Mouse (Mus musculus) yolk sac, embryonic 10.5 days (tissue): ENCODE data around the gene Pcgf6.
"Not testable (repeated sequence)": the region's sequence is repeated elsewhere in the genome, so short reads cannot be mapped to it uniquely, and the experiment has no call there.

Experiments
- DNase-seq: peaks from one replicate; pipeline ENCODE4 v3.0.0-alpha.2; 2017; ENCODE audit warnings: low spot score

Pcgf6 gene

DNA sequence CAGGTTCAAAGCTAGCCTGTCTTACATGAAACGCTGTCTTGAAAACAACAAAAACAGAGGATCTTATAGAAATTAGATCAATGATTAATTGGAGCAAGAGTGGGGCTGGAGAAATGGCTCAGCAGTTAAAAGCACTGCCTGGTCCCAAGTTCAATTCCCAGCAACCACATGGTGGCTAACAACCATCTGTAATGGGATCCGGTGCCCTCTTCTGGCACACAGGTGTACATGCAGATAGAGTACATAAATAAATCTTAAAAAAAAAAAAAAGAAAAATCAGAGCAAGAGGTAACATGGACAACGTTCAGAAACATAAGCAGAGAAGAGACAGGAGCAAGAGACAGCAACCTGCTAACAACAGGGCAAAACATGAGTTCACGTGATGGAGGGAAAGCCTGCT is 24.2 kb downstream of the Pcgf6 start:
- no peak for DNase-seq

DNA sequence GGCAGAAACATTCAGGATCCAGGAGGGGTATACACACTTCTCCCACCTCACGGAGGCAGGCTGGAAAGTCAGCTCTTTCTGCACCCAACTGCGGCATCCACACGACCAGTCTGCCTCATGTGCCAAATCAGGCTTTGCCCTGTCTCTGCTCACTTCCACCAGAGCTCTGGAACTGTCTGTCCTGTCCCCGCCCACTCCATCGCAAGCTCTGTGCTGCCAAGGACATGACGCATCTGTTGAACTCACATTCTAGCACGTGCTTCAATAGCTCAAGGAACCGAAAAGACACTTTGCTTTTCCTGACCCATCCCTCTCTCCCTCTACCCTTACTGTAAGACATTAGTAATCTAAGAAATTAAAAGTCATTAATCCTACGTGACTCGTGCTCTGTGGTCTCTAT is 25.8 kb downstream of the Pcgf6 start:
- peak; percentile 23 for DNase-seq

DNA sequence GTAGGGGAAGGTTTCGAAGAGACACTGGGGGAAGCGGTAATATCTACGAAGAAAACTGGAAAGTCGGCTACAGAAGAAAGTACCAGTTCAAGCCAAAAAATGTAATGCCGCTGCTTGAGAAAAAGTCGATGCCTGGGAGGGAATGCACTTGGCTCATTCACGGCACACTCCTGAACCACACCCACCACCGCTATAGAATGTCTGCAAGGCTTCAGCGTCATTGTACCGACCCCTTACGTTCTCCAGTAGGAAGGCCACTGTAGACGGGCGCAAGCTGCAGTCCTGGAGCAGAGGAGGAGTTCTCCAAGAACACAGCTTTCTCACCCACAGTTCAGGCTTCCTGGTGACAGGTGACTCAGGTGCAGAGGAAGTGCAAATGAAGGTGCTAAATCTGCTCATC is 27.2 kb downstream of the Pcgf6 start:
- no peak for DNase-seq

DNA sequence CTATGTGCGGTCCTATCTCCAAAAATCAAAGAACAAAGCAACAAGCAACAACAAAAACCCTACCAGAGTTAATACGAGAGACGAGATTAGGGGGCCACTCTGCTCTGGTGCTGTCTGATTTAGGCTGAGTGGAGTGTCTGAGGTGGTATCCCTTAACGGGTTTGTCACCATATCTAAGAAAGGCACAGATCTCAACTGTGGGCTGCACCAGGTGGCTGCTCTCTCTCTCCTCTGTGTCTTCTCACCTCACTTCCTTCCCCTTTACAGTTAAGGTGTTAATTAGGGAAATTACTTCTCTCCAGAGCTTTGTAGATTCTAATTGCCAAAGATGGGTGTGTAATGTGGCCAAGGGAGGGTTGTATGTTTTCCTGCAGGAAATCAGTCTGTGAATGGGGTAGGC is 28.0 kb downstream of the Pcgf6 start:
- no peak for DNase-seq

DNA sequence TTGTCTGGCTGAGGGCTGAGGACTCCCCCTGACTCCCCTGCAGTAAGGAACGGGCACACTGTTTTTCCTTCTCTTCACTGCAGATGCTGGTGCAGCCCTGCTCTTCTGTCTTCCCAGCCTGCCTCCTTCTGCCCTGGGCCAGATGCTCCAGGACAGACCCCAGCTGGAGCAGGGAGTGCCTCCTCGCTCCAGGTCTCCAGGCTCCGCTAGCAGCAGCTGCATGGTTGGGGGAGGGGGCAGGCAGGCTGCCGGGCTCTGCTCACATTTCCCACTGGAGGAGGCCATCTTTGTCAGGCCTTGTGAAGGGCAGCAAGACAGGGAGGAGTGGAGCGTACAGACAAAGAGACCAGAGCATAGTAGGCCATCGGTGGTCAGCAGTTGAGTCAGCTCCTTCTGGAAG is 31.4 kb downstream of the Pcgf6 start:
- no peak for DNase-seq

DNA sequence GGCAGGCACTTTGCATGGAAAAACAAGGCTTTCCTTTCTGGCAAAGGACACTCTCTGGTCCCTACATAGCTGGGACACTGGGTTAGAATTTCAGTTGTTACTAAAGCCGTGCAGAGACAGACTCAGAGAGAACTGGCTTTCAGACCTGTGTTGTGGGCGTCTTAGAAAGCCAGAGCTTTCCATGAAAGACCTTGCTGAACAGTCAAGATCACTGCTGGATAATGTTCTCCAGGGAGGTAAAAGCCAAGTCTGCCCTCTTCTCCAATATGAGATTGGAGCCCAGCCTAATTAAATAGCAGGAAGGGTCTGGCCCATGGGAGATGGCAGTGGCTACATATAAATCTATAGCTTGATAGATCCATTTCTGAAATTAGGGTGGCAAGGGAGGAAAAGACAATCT is 32.4 kb downstream of the Pcgf6 start:
- no peak for DNase-seq

DNA sequence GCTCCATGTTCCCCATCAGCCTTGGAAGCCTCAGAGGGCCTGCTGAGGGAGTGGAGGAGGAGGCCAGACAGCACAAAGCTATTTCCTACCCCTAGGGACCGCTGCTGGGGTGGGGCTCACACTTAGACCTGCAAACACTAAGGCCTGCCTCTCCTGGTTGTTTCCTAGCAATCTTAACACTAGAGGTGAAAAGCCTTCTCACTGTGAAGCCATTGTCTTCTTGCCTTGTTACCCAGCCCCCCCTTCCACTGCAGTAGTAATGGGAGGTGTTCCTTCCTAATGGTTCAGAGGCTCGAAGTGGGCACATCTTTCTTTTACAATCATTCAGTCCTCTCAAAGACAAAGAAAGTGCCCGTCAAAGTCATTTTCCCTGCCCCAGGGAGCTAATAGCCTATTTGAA is 32.9 kb downstream of the Pcgf6 start:
- no peak for DNase-seq

DNA sequence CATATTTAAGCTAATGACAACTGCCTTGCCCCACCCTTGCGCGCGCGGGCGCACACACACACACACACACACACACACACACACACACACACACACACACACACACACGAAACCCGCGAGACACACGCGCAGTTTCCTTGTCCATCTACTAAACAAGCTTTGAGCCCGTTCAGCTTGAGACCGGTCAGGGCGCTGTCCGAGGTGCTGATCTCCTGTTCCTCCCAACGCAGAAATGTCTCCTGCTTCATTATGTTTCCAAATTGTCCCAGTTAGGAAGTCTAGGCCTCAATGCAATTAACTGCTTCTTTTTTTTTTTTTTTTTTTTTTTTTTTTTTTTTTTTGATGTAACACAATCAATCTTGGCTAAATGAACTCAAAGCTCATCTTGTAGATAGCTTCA is 34.2 kb downstream of the Pcgf6 start:
- DNase-seq: peak; percentile 61

DNA sequence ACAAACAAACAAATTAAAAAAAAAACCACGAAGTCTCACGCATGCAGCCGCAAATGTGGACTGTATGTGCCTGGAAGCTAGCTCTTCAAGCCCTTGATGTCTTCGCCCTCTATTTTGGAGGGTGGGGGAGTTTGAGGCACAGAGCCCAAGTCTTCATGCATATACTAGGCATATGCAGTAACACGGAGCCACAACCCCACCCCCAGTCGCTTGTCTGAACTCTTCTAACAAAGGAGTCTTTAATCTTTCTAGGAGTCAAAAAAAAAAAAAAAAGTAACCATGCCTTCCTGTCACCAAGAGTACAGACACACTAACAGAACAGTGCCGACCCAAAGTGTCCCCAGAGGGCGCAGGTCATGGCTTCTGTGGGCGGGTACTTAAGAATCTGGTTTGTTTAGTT is 34.7 kb downstream of the Pcgf6 start:
- DNase-seq: no peak

DNA sequence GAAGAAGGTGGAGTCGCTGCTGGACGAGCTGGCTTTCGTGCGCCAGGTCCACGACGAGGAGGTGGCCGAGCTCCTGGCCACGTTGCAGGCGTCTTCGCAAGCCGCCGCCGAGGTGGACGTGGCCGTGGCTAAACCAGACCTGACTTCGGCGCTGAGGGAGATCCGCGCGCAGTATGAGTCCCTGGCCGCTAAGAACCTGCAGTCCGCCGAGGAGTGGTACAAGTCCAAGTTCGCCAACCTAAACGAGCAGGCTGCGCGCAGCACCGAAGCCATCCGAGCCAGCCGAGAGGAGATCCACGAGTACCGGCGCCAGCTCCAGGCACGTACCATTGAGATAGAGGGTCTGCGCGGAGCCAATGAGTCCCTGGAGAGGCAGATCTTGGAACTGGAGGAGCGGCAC is 35.3 kb downstream of the Pcgf6 start:
- no peak for DNase-seq

DNA sequence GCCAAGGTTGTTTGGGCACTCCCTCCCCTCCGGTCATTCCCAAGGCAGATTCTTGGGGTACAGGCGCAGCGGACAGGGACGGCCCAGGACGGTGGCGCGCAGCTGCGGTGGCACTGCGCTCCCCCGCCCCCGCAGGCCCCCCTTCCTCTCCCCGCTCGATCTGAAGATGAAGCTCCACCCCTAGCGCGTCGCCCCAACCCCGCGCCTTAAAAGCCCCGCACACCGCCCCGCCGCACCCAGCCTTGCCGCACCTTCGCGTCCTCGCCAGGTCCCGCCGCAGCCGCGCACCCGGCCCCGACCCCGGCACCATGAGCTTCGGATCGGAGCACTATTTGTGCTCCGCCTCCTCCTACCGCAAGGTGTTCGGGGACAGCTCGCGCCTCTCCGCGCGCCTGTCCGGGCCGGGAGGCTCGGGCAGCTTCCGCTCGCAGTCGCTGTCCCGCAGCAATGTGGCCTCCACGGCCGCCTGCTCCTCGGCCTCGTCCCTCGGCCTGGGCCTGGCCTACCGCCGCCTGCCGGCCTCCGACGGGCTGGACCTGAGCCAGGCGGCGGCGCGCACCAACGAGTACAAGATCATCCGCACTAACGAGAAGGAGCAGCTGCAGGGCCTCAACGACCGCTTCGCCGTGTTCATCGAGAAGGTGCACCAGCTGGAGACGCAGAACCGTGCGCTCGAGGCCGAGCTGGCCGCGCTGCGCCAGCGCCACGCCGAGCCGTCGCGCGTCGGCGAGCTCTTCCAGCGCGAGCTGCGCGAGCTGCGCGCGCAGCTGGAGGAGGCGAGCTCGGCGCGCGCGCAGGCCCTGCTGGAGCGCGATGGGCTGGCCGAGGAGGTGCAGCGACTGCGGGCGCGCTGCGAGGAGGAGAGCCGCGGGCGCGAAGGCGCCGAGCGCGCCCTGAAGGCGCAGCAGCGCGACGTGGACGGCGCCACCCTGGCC is 36.0 kb downstream of the Pcgf6 start, which contains the start of the genes Ina and Nt5c2:
Gene Ina (plus strand): TSS at position 252 of the 935 bp plus-strand sequence.
Gene Nt5c2 (minus strand): TSS at position 707 of the 935 bp plus-strand sequence.
- peak; percentile 35 for DNase-seq

DNA sequence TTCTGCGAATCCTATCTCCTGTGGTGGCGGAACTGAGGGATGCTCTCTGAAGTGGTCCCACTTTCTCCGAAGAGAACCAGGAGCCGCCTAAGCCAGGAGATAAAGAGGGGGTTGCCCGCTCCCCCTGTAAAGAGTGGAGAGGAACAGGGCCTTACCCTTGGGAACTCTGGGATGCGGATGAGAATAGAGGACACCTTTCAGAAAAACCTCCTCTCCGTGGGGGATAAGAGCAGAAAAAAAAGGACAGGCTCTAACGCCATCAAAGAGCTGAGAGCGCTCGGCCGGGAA is 36.6 kb downstream of the Pcgf6 start:
- DNase-seq: no peak

DNA sequence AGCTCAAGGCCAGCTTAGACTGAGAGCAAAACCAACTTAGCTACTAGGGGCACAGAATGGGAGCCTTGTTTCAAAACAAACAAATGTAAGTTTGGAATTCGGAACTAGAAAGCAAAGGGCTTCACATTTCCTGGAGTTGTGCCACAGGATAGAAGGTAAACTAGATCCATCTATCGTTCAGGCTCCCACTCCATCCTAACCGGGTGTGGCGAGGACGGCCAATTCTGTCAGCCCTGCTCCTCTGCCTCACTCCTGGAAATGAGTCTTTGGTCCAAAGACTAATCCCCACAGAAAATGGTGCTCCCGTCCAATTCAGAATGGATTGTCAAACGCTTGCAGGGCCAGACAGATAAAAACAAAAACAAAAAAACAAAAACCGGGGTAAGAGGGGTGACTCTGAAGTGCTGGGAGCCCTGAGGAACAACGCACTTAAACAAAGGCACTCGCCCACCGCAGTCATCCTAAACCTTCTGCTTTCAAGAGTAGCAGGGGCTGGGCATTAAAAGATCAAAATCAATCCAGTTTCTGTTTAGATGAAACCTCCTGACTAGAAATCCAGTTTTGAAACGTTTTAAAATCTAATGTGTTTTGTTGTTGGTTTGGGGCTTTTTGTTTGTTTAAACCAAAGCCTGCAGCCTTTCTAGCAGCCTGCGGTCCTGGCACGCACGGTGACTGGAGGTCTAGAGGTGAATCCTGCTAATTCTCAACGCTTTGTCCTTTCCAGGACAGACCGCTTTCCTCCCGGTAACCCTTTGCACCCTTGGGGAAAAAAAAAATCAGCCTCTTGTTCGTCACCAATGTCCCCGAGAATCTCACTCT is 37.2 kb downstream of the Pcgf6 start:
- no peak for DNase-seq

DNA sequence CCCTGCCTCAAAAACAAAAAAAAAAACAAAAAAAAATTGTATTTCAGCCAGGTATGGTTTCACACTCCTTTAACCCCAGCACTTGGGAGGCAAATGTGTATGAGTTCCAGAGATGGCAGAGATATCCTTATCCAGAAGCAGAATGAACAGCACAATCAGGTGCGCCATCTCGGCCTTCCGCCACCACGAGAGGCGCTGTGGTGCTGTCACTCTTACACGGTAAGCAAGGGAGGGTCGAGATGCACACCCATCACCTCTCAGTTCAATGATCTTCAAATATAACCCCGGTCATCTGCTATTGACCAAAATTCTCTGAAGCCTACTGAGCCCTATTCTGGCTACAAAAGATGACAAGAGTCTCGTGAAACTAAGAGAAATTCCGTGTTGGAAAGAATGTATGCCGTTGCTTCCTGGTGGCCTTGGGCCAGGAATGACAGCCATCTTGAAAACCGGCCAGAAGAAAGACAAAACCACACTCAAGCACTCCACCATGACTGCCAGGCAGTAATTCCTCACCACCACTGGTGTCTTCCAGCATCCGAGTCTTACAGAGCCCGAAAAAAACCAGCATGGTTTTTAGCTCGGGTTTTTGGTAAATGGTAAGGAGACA is 38.1 kb downstream of the Pcgf6 start:
- no peak for DNase-seq

DNA sequence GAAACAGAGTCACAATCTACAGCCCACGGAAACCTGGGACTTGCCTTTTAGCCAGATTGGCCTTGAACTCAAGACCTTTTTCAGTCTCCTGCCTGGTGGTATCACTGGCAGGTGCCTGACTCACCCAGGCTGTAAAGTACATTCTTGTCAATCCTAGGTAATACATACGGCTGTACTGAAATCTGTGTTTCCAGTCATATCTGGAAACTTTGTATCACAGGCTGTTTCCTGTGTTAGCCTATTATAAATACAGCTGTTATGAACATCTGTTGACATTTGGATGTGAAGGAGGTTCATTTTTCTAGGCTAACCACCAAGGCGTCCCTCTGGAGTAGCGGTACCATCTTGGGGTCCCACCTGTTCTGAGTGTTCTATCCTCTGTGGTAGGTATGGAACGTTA is 40.8 kb downstream of the Pcgf6 start:
- DNase-seq: no peak

DNA sequence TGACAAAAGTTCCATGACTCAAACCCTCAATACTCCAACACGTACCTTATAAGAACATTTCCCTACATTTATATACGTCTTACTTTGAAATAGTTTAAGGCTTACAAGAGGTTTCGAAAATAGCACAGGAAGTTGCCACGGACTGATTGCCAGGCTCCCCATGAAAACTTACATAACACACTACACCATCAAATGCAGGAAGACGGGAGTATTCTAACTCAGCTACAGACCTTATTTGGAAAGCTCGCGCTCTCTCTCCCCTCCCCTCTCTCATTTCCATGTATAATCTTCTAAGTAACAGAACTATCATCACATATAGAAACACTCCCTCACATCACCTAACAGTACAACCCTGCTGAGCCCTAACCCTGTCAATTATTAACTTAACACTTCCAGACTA is 41.3 kb downstream of the Pcgf6 start:
- no peak for DNase-seq

DNA sequence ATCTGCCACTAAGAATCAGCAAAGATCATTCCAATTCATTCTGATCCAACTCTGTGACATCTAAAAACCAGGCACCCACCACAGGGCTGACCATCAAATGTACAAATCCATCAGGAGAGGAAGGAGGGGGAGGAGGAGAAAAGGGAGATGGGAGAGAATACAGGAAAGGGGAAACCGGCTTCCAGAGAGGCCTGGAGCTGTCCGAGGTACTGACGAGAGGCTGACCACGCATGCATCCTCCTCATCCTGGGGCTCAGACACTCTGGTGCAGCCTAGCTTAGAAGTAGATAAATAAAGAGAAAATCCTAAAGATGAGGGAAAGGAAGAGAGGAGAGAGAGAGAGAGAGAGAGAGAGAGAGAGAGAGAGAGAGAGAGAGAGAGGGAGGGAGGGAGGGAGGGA is 44.4 kb downstream of the Pcgf6 start:
- DNase-seq: no peak

DNA sequence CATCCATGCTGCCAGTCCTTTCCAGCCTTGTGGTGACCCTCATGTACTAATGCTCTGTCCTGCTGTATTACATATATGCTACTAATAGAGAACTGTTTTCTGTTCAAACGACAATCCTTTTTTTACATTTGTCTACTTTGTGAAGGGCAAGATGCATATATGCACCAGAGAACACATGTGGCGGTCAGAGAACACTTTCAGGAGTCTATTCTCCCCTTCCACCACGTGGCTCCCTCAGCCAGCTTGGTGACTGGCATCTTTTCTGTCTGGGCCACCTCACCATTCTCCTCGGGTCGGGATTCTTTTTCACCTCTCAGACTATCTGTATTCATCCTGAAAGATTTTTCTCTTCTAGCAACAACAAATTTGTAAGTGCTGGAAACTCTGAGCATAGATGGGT is 44.8 kb downstream of the Pcgf6 start:
- DNase-seq: no peak

DNA sequence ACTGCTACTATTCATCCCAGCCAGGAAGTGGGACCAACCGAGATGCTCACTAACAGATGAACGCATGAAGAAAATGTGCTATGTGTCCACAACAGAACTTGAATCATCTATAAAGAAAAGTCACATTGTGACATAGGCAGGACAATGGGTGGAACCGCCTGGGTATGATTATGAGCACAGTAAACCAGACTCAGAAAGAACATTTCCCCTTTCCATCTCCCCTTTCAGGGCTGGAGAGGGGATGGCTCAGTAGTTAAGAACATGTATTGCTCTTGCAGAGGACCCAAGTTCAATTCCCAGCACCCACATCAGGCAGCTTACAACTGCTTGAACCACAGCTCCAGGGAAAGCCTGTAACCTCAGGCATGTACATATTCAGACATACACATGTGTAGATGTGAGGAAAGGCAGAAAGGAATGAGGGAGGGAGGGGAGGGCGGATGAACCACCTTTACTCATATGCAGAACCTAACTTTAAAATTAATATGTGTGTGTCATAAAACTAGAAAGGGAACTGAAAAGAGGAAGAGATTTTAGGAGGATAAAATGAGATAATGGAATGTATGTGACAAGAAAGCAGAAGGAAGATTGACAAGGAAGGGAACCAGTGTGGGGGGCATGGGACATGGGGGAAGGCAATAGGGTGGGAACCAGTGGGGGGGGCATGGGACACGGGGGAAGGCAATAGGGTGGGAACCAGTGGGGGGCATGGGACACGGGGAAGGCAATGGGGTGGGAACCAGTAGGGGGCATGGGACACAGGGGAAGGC is 46.8 kb downstream of the Pcgf6 start:
- DNase-seq: no peak

DNA sequence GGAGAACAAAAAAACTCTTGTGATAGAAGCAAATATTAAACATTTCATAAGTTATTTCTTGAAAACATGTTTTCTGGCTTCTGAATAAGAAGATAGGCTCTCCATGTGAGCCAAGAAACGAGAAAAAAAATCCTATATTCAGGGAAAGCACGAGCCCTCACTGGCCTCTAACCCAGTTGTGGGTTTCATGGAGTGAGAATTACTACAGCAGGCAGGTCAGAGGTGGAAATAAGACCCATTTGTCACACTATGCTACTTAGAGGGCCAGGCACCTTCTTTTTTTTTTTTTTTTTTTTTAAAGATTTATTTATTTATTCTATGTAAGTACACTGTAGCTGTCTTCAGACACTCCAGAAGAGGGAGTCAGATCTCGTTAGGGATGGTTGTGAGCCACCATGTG is 50.3 kb downstream of the Pcgf6 start:
- DNase-seq: not testable (repeated sequence)

DNA sequence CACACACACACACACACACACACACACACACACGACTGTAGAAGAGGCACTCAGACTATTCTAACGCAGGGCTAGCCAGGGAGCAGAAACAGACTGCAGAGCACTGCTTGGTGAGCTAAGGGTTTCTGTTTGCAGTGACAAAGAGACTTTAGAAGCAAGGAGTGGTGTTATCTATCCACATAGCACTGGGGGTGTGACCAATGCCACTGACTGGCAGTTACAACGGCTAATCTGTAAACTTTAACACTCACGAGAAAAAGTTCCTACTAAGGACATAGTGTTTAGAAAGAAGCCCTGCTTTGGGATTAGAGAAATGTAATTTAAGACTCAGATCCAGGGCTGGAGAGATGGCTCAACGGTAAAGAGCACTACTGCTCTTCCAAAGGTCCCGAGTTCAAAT is 51.0 kb downstream of the Pcgf6 start:
- DNase-seq: no peak

DNA sequence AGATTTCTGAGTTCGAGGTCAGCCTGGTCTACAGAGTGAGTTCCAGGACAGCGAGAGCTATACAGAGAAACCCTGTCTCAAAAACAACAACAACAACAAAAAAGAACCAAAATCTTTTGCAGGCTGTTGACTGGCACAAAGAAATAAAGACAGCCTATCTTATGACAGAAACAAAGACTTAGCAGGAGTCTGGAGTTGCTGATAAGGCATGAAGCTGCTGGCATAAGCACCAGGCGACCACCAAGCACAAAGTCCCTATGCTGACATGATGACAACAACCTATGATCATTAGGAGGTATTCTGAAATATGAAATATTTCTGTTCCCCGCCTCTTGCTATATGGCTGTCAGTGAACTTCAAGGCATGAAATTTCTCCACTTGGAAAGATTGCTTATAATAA is 51.8 kb downstream of the Pcgf6 start:
- DNase-seq: no peak
